Mouse (Mus musculus) midbrain, postnatal 0 days (tissue): ENCODE data around the gene Mob3c. TPM values are rescaled to one million over a fixed set of nuclear protein-coding genes. Genes with fewer than 3 reads are reported as not detected.

Source experiments
- ATAC-seq: fragments of 200-750 bp; cut with Nextera tagmentation; 2 replicates; pipeline ENCODE4 v1.8.0; 2017; ENCODE audit warnings: moderate number of reproducible peaks, mild to moderate bottlenecking, moderate TSS enrichment, moderate library complexity; ENCODE audit not compliant: low FRiP score
- DNase-seq: peaks from one replicate; pipeline ENCODE4 v3.0.0-alpha.2; 2015; ENCODE audit warnings: low spot score
- H3K27ac ChIP-seq: fragments of 300-500 bp; sonication (generic); 2 replicates; pipeline ENCODE4 v1.5.1; 2014; ENCODE audit warnings: low read depth, mild to moderate bottlenecking, low read length, mixed read lengths
- H3K27me3 ChIP-seq: fragments of 300-500 bp; sonication (generic); 2 replicates; pipeline ENCODE4 v1.6.1; 2014; ENCODE audit warnings: low read length, control low read depth, mixed read lengths; ENCODE audit not compliant: insufficient read depth
- H3K36me3 ChIP-seq: fragments of 300-500 bp; sonication (generic); 2 replicates; pipeline ENCODE4 v1.6.1; 2014; ENCODE audit warnings: low read length, control low read depth, mixed read lengths; ENCODE audit not compliant: insufficient read depth
- H3K4me1 ChIP-seq: fragments of 300-500 bp; sonication (generic); 2 replicates; pipeline ENCODE4 v1.6.1; 2014; ENCODE audit warnings: mild to moderate bottlenecking, control low read depth, antibody characterized with exemption, low read length, mixed read lengths; ENCODE audit not compliant: insufficient read depth
- H3K4me2 ChIP-seq: fragments of 300-500 bp; sonication (generic); 2 replicates; pipeline ENCODE4 v1.6.1; 2014; ENCODE audit warnings: low read depth, mild to moderate bottlenecking, low read length, mixed read lengths; ENCODE audit not compliant: poor library complexity, severe bottlenecking
- H3K4me3 ChIP-seq: fragments of 300-500 bp; sonication (generic); 2 replicates; pipeline ENCODE4 v1.5.1; 2014; ENCODE audit warnings: low read depth, mild to moderate bottlenecking, low read length, moderate library complexity
- H3K9ac ChIP-seq: fragments of 300-500 bp; sonication (generic); replicated peaks from 2 replicates; pipeline ENCODE4 v1.6.1; 2014; ENCODE audit warnings: mild to moderate bottlenecking, low read length, moderate library complexity, mixed read lengths; ENCODE audit not compliant: poor library complexity, severe bottlenecking
- H3K9me3 ChIP-seq: fragments of 300-500 bp; sonication (generic); 2 replicates; pipeline ENCODE4 v1.6.1; 2016; ENCODE audit warnings: low read length, control low read depth
- CTCF ChIP-seq: IDR thresholded peaks from 2 replicates; pipeline ENCODE4 v1.5.1; 2016; ENCODE audit warnings: antibody characterized with exemption, mild to moderate bottlenecking
- WGBS: fragments of 180-500 bp; shearing (Covaris S2); extraction: QIAGEN DNeasy Blood & Tissue Kit; methylation state at CpG from one replicate; pipeline ENCODE4 v1.1.7; 2014; 5-methylcytosine and 5-hydroxymethylcytosine counted together
- polyA plus RNA-seq: library from polyadenylated mRNA; unstranded; fragments of >200 nt; fragmentation: Nextera tagmentation; extraction: Ambion mirVana; gene quantifications from 2 replicates; pipeline ENCODE4 v1.2.1, GENCODE M21; 2015
- total RNA-seq: library from RNA; depleted of rRNA; stranded (reverse); fragments of >200 nt; gene quantifications from 2 replicates; pipeline ENCODE4 v1.2.3, GENCODE M21; 2014

Gene Mob3c
- total and polyA plus RNA-seq, 2 experiments from 2014 or later, result 3.1 to 12.1 TPM

GRCm38 (mm10) chr4:115835576-115835975, 7.7 kb downstream of the Mob3c start:
- Histone ChIP-seq H3K4me1 (no peaks in the 10 kb centered on the region), H3K27me3 (no peaks in the 10 kb centered on the region), H3K4me3 (no peak overlapping the region), H3K36me3 (peaks cover 4% of the 10 kb centered on the region; the same call in 1 of the 2 replicates), H3K4me2 (no peak overlapping the region), H3K27ac (no peak overlapping the region), H3K9ac (no peak overlapping the region), H3K9me3 (no peaks in the 10 kb centered on the region)
- TF ChIP-seq CTCF, result no peak
- WGBS, result 79% methylated on average over 2 of the region's 2 CpGs
- no peak for ATAC-seq
- DNase-seq, result no peak

DNA sequence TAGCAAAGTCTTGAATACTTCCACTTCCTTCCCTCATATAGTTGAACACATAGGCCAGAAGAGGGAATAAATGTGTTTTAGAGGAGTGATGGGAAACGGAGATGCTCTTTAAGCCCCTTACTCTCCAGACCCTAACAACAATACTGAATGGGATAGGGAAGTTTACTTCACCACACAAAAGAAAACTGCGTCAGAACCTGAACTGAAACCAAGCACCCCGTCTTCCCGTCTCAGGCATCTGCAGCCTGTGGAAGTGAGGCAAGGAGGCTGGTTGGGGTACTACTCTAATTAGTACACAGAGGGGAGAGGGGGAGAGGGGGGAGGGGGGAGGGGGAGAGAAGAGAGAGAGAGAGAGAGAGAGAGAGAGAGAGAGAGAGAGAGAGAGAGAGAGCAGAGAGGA, 10.3 kb downstream of the Mob3c start:
- Histone ChIP-seq H3K27me3 (no peaks in the 10 kb centered on the region), H3K4me1 (no peaks in the 10 kb centered on the region), H3K4me2 (no peak overlapping the region), H3K36me3 (peaks cover 4% of the 10 kb centered on the region; the same call in 1 of the 2 replicates), H3K9me3 (no peaks in the 10 kb centered on the region), H3K4me3 (no peak overlapping the region), H3K9ac (no peak overlapping the region), H3K27ac (no peak overlapping the region)
- no peak for DNase-seq
- ATAC-seq, result no peak
- 79% methylated on average over 4 of the region's 4 CpGs for WGBS
- TF ChIP-seq CTCF, result no peak

GRCm38 (mm10) chr4:115838696-115839641, 11.1 kb downstream of the Mob3c start, which contains the start of gene Mknk1:
TSS of gene Mknk1 (plus strand) at chr4:115839198.
- H3K9me3 ChIP-seq, result no peaks in the 10 kb centered on the region
- DNase-seq (peak; percentile 95), ATAC-seq (peak; percentile 95)
- peak within 1 kb of the TSS; percentile 72 for H3K4me2 ChIP-seq
- H3K36me3 ChIP-seq, result peaks cover 4% of the 10 kb centered on the region; the same call in 1 of the 2 replicates
- no peak within 1 kb of the TSS; the same call in 1 of the 2 replicates for H3K27ac ChIP-seq
- peak within 1 kb of the TSS; percentile 68 for H3K9ac ChIP-seq
- H3K27me3 ChIP-seq, result no peaks in the 10 kb centered on the region
- peak; percentile 43 for TF ChIP-seq CTCF
- WGBS, result 2% methylated on average over 51 of the region's 51 CpGs
- H3K4me1 ChIP-seq, result no peaks in the 10 kb centered on the region
- peak within 1 kb of the TSS; percentile 58 for H3K4me3 ChIP-seq

DNA sequence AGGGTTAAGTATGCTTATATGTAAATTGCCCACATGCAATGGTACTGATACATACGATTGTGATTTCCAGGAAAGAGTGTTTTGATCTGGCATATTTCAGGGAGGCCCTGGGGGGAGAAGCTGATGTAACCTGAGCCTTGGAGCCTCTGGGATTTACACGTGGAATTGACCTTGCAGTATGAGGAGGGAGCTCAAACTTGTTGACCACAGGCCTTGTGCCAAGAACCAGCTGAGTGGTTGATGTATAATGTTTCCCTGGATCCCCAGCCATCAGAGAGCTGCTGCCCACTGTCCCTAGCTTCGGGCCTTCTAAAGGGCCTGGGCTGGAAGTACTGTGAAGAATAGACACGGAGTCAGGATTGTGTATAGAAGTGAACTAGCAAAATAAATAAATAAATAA, 12.1 kb downstream of the Mob3c start:
- no peak for ATAC-seq
- peak overlapping the region; percentile 58; the same call in 1 of the 2 replicates for H3K4me3 ChIP-seq
- H3K9me3 ChIP-seq, result no peaks in the 10 kb centered on the region
- DNase-seq, result no peak
- peak overlapping the region; percentile 72 for H3K4me2 ChIP-seq
- H3K27ac ChIP-seq, result no peak overlapping the region
- no peak for TF ChIP-seq CTCF
- no peaks in the 10 kb centered on the region for H3K4me1 ChIP-seq
- H3K9ac ChIP-seq, result no peak overlapping the region
- 59% methylated on average over 4 of the region's 4 CpGs for WGBS
- peaks cover 2% of the 10 kb centered on the region; the same call in 1 of the 2 replicates for H3K36me3 ChIP-seq
- no peaks in the 10 kb centered on the region for H3K27me3 ChIP-seq

DNA sequence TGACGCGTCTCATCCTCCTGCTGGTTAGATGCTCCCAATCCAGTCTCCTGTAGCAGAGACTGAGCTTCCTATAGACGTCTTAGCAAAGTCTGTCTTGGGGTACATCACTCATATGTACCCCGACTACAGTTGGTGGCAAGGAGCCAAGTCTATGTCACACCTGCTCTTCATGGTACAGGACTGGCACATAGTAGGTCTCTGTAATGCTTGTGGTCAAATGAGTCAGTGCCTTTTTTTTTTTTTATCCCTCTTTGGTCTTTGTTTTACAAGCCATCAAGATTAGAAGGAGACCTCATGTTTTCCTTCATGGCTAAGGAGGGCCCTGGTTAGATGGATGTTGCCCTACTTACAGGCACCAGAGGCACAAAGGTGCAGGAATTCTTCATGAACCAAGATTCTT, 12.9 kb downstream of the Mob3c start:
- TF ChIP-seq CTCF, result no peak
- Histone ChIP-seq H3K4me1 (no peaks in the 10 kb centered on the region), H3K4me3 (no peak overlapping the region), H3K27me3 (no peaks in the 10 kb centered on the region), H3K9me3 (no peaks in the 10 kb centered on the region), H3K4me2 (no peak overlapping the region), H3K36me3 (no peaks in the 10 kb centered on the region; the same call in 1 of the 2 replicates), H3K27ac (no peak overlapping the region), H3K9ac (no peak overlapping the region)
- WGBS, result 93% methylated on average over 4 of the region's 4 CpGs
- ATAC-seq (no peak), DNase-seq (no peak)

DNA sequence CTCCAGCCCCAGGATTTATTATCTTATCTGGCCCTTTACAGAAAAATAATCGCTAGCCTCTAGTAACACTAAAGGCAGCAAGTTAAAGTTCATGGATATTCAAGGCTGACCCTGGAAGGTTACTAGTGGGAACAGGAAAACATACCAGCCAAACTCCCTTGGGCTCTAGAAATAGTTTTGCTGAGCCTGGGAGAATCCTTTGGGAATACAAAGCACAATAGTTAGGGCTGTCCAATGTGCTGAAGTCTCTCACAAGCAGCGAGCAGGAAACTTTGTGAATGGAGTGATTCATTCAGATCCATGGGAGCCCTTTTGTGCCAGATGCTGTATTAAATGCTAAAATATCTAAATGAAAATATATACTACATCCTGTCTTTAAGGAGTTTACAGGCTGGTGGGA, 18.8 kb downstream of the Mob3c start:
- no peak overlapping the region for H3K9ac ChIP-seq
- ATAC-seq, result no peak
- 60% methylated on average over 2 of the region's 2 CpGs for WGBS

More for the DNA sequence above, 18.8 kb downstream of the Mob3c start:
- Histone ChIP-seq H3K9me3 (no peaks in the 10 kb centered on the region), H3K4me1 (no peaks in the 10 kb centered on the region), H3K36me3 (peaks cover 5% of the 10 kb centered on the region; the same call in 1 of the 2 replicates), H3K27ac (no peak overlapping the region), H3K27me3 (no peaks in the 10 kb centered on the region), H3K4me3 (no peak overlapping the region), H3K4me2 (no peak overlapping the region)
- no peak for TF ChIP-seq CTCF
- DNase-seq, result no peak
